Mouse (Mus musculus): ENCODE data around the gene Pnpla2.

Gene Pnpla2

GRCm38 (mm10) chr7:141486239-141486638, 31.2 kb downstream of the Pnpla2 start:
- no peak for DNase-seq

GRCm38 (mm10) chr7:141487141-141487540, 32.1 kb downstream of the Pnpla2 start:
- no peak for DNase-seq

- peak; percentile 31 for DNase-seq
Measured at GRCm38 (mm10) chr7:141491151-141491550, 36.2 kb downstream of the Pnpla2 start.

GRCm38 (mm10) chr7:141492738-141493137, 37.7 kb downstream of the Pnpla2 start:
- no peak for DNase-seq

GRCm38 (mm10) chr7:141493729-141494128, 38.7 kb downstream of the Pnpla2 start:
- no peak for DNase-seq

GRCm38 (mm10) chr7:141495379-141495778, 40.4 kb downstream of the Pnpla2 start:
- DNase-seq = no peak

GRCm38 (mm10) chr7:141495940-141496339, 40.9 kb downstream of the Pnpla2 start:
- DNase-seq = no peak

GRCm38 (mm10) chr7:141497600-141497999, 42.6 kb downstream of the Pnpla2 start:
- DNase-seq = no peak

GRCm38 (mm10) chr7:141501820-141502555, 47.0 kb downstream of the Pnpla2 start:
- no peak for DNase-seq

- DNase-seq = no peak
Measured at GRCm38 (mm10) chr7:141502556-141502905, 47.5 kb downstream of the Pnpla2 start.

- DNase-seq = no peak
Measured at GRCm38 (mm10) chr7:141506278-141506677, 51.3 kb downstream of the Pnpla2 start.

- no peak for DNase-seq
Measured at GRCm38 (mm10) chr7:141508160-141508559, 53.2 kb downstream of the Pnpla2 start.

- no peak for DNase-seq
Measured at GRCm38 (mm10) chr7:141510196-141510595, 55.2 kb downstream of the Pnpla2 start.
